Mouse (Mus musculus) retina, adult 2 months (tissue): ENCODE results near the gene Ntm.

Source experiments
- DNase-seq: peaks from one replicate; pipeline ENCODE4 v3.0.0-alpha.2; 2012; ENCODE audit warnings: low read depth, low spot score

Gene Ntm

GRCm38 (mm10) chr9:29332296-29333090 lies 630.4 kb downstream of the Ntm start:
- no peak for DNase-seq

- no peak for DNase-seq
Observed at GRCm38 (mm10) chr9:29330486-29330885, 632.5 kb downstream of the Ntm start.

- no peak for DNase-seq
Observed at GRCm38 (mm10) chr9:29326283-29326682, 636.7 kb downstream of the Ntm start.

GRCm38 (mm10) chr9:29325137-29325536 lies 637.8 kb downstream of the Ntm start:
- no peak for DNase-seq

GRCm38 (mm10) chr9:29319197-29319596 lies 643.7 kb downstream of the Ntm start:
- no peak for DNase-seq

GRCm38 (mm10) chr9:29318676-29319162 lies 644.2 kb downstream of the Ntm start:
- DNase-seq, result no peak

GRCm38 (mm10) chr9:29317623-29318022 lies 645.3 kb downstream of the Ntm start:
- DNase-seq, result no peak

- no peak for DNase-seq
Observed at GRCm38 (mm10) chr9:29315842-29316241, 647.1 kb downstream of the Ntm start.

GRCm38 (mm10) chr9:29306961-29307360 lies 656.0 kb downstream of the Ntm start:
- DNase-seq, result no peak

- no peak for DNase-seq
Observed at GRCm38 (mm10) chr9:29298340-29298739, 664.6 kb downstream of the Ntm start.

- no peak for DNase-seq
Observed at GRCm38 (mm10) chr9:29296752-29297151, 666.2 kb downstream of the Ntm start.

GRCm38 (mm10) chr9:29288003-29288704 lies 674.8 kb downstream of the Ntm start:
- DNase-seq, result no peak

GRCm38 (mm10) chr9:29285144-29285543 lies 677.8 kb downstream of the Ntm start:
- no peak for DNase-seq

- no peak for DNase-seq
Observed at GRCm38 (mm10) chr9:29272861-29273260, 690.1 kb downstream of the Ntm start.

- DNase-seq, result no peak
Observed at GRCm38 (mm10) chr9:29269988-29270387, 693.0 kb downstream of the Ntm start.

GRCm38 (mm10) chr9:29269277-29269646 lies 693.7 kb downstream of the Ntm start:
- DNase-seq, result no peak

GRCm38 (mm10) chr9:29268583-29269276 lies 694.2 kb downstream of the Ntm start:
- no peak for DNase-seq

- no peak for DNase-seq
Observed at GRCm38 (mm10) chr9:29267663-29268062, 695.3 kb downstream of the Ntm start.

GRCm38 (mm10) chr9:29265177-29265576 lies 697.8 kb downstream of the Ntm start:
- no peak for DNase-seq

- DNase-seq, result no peak
Observed at GRCm38 (mm10) chr9:29262836-29263235, 700.1 kb downstream of the Ntm start.

- DNase-seq, result no peak
Observed at GRCm38 (mm10) chr9:29252866-29253265, 710.1 kb downstream of the Ntm start.

- DNase-seq, result no peak
Observed at GRCm38 (mm10) chr9:29250813-29251212, 712.1 kb downstream of the Ntm start.
